Mouse (Mus musculus) activated CD4-positive, CD25-positive, alpha-beta regulatory T cell (primary cell): ENCODE results near the gene Plekhj1. TPM values are rescaled to one million over a fixed set of nuclear protein-coding genes. Genes with fewer than 3 reads are reported as not detected.

Experiments used
- polyA plus RNA-seq, 2 experiments: library from polyadenylated mRNA; unstranded; fragments of 100-300 nt; shearing (Covaris generic); gene quantifications; one replicate each; pipeline ENCODE4 v1.2.1; 2017

Gene Plekhj1
- polyA plus RNA-seq: 100 to 1,000 TPM; 224 to 242 TPM

GRCm38 (mm10) chr10:80798150-80799006, at the start of gene Plekhj1, which contains the start of gene Sf3a2:
Gene Plekhj1 (minus strand): TSS chr10:80798626.
Gene Sf3a2 (plus strand): TSS chr10:80798198.

DNA sequence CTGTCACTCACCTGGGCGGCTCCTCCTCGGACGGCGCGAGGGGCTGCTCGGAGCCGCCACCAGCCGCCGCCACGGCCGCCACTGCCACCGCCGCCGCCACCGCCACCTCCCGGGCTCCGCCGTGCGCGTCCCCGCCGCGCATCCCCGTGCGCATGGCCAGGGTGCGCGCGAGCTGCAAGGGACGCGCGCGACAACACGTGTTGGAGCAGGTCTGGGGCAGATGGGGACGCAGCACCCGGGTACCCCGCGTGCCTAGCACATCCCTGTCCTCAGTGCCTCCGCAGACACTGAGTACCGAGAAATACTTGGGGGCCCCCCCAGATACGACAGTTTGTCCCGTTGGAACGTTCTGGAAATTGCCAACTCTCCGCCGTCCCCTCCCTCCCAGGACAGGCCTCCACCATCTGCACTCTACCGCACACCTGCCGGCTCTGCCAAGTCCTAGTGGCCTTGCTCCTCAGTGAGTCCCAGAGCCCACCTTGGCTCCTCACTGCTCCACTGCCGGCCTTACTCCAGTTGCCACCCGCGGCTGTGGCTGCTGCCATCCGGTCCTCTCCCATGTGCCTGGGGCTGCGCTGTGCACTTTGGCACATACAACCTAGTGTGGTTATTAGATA, 45.6 kb upstream of the Plekhj1 start, which contains the start of gene Lingo3:
Gene Lingo3 (minus strand): TSS at position 109 of the 617 bp plus-strand sequence.

GRCm38 (mm10) chr10:80826151-80827062, 28.0 kb upstream of the Plekhj1 start, which contains the start of gene Oaz1:
Gene Oaz1 (plus strand): TSS chr10:80826656.

DNA sequence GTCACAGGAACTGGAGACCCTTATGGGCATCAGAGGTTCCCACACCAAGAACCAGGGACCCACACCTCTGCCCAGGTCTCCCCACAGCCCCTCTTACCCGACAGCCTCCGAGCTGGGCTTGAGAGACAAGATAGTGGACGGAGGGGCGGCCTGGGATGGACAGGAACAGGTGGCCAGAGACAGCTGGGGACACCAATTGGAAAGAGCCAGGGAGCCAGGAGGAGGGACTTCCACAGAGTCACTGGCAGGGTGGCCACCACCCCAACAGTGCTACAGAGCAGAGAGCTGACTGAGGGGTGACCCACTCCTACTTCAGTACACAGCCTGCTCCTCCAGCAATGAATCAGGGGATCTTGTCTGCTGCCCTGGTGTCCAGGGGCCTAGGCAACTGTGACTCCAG, 14.9 kb upstream of the Plekhj1 start, which contains the start of gene Jsrp1:
Gene Jsrp1 (minus strand): TSS at position 133 of the 400 bp plus-strand sequence.

GRCm38 (mm10) chr10:80804916-80805315, 6.5 kb upstream of the Plekhj1 start, which contains the start of gene Amh:
Gene Amh (plus strand): TSS chr10:80805243.

GRCm38 (mm10) chr10:80754594-80755290, 43.7 kb downstream of the Plekhj1 start, which contains the start of gene Dot1l:
Gene Dot1l (plus strand): TSS chr10:80755206.

Other genes starting within 250 kb of the Plekhj1 start
- gene Rexo1, start 237.1 kb downstream of the Plekhj1 start, polyA plus RNA-seq: 10 to 100 TPM; 36.5 to 38.7 TPM
- gene Klf16, start 221.3 kb downstream of the Plekhj1 start, polyA plus RNA-seq: 10 to 100 TPM in 1 of 2 experiments, 1 to 10 TPM in 1; 7.3 to 11.4 TPM
- gene Abhd17a, start 208.3 kb downstream of the Plekhj1 start, polyA plus RNA-seq: 100 to 1,000 TPM; 169 to 195 TPM
- 100 to 1,000 TPM in 1 of 2 experiments, 10 to 100 TPM in 1; 96.4 to 124 TPM for gene Scamp4, start 195.8 kb downstream of the Plekhj1 start, polyA plus RNA-seq
- 1 to 10 TPM; 4.7 to 6.4 TPM for gene Adat3, start 195.7 kb downstream of the Plekhj1 start, polyA plus RNA-seq
- gene Gm49322, start 192.6 kb downstream of the Plekhj1 start, polyA plus RNA-seq: 10 to 100 TPM in 1 of 2 experiments, 1 to 10 TPM in 1; 6.5 to 15.3 TPM
- gene Csnk1g2, start 175.8 kb downstream of the Plekhj1 start, polyA plus RNA-seq: 100 to 1,000 TPM; 228 to 252 TPM
- gene Btbd2, start 141.6 kb downstream of the Plekhj1 start, polyA plus RNA-seq: 10 to 100 TPM; 20.1 to 27.7 TPM
- gene Mknk2, start 120.5 kb downstream of the Plekhj1 start, polyA plus RNA-seq: 100 to 1,000 TPM; 110 to 242 TPM
- gene Mob3a, start 96.6 kb downstream of the Plekhj1 start, polyA plus RNA-seq: 100 to 1,000 TPM; 213 to 321 TPM
- gene Izumo4, start 96.4 kb downstream of the Plekhj1 start, polyA plus RNA-seq: 100 to 1,000 TPM; 121 to 131 TPM
- 10 to 100 TPM; 38.5 to 75.7 TPM for gene Ap3d1, start 56.4 kb downstream of the Plekhj1 start, polyA plus RNA-seq
- gene Dot1l, start 43.4 kb downstream of the Plekhj1 start, polyA plus RNA-seq: 10 to 100 TPM; 14.8 to 15.7 TPM
- 10 to 100 TPM; 64.0 to 79.5 TPM for gene Sf3a2, start 428 bp downstream of the Plekhj1 start, polyA plus RNA-seq
- not detected for gene Amh, start 6.6 kb upstream of the Plekhj1 start, polyA plus RNA-seq
- under 1 TPM in 1 of 2 experiments, not detected in 1; 0.53 TPM for gene Jsrp1, start 14.9 kb upstream of the Plekhj1 start, polyA plus RNA-seq
- 1,000 to 10,000 TPM; 2,247 to 2,345 TPM for gene Oaz1, start 28.0 kb upstream of the Plekhj1 start, polyA plus RNA-seq
- under 1 TPM in 1 of 2 experiments, not detected in 1; 0.21 TPM for gene Lingo3, start 45.4 kb upstream of the Plekhj1 start, polyA plus RNA-seq
- gene Lsm7, start 56.6 kb upstream of the Plekhj1 start, polyA plus RNA-seq: 100 to 1,000 TPM; 151 to 243 TPM
- 10 to 100 TPM; 20.9 to 29.3 TPM for gene Sppl2b, start 56.6 kb upstream of the Plekhj1 start, polyA plus RNA-seq
- under 1 TPM in 1 of 2 experiments, not detected in 1; 0.05 TPM for gene Tmprss9, start 73.2 kb upstream of the Plekhj1 start, polyA plus RNA-seq
- 100 to 1,000 TPM; 213 to 220 TPM for gene Timm13, start 102.3 kb upstream of the Plekhj1 start, polyA plus RNA-seq
- 10 to 100 TPM in 1 of 2 experiments, 1 to 10 TPM in 1; 7.6 to 12.9 TPM for gene Lmnb2, start 119.6 kb upstream of the Plekhj1 start, polyA plus RNA-seq
- gene Gadd45b, start 131.4 kb upstream of the Plekhj1 start, polyA plus RNA-seq: 10 to 100 TPM; 40.6 to 80.6 TPM
- under 1 TPM in 1 of 2 experiments, not detected in 1; 0.28 TPM for gene Gng7, start 216.3 kb upstream of the Plekhj1 start, polyA plus RNA-seq
- under 1 TPM in 1 of 2 experiments, not detected in 1; 0.54 TPM for gene Diras1, start 227.0 kb upstream of the Plekhj1 start, polyA plus RNA-seq
- 10 to 100 TPM; 13.9 to 14.7 TPM for gene Slc39a3, start 238.8 kb upstream of the Plekhj1 start, polyA plus RNA-seq